Mouse (Mus musculus) olfactory bulb, adult 2 months (tissue): Measurements from ENCODE around the gene 1700056E22Rik.

Source experiments
- CTCF ChIP-seq: fragments of 200-500 bp; IDR thresholded peaks from 2 replicates; pipeline ENCODE4 v1.5.1; 2012; ENCODE audit warnings: low read depth, mild to moderate bottlenecking, low read length, moderate library complexity; ENCODE audit not compliant: insufficient read depth
- POLR2A ChIP-seq: fragments of 200-500 bp; IDR thresholded peaks from 2 replicates; pipeline ENCODE4 v1.6.1; 2012; ENCODE audit warnings: mild to moderate bottlenecking, low read depth, low read length, moderate library complexity; ENCODE audit not compliant: insufficient read depth

- TF ChIP-seq CTCF (no peak), POLR2A (no peak)
Observed at GRCm38 (mm10) chr1:184054176-184054575, 20.1 kb upstream of the 1700056E22Rik start.
